Mouse (Mus musculus): ENCODE measurements at regions not wholly inside any gene's neighbourhood (a gene's known extent, or its start where the extent isn't known, plus 50 kb on each side); places are given as distances from the start of the nearest gene placed in this dataset.

- H3K4me1 ChIP-seq (ENCODE audit: control insufficient read depth, insufficient read depth, low read length), result peaks cover 4% of the 10 kb centered on the region
- TF ChIP-seq POLR2A (IDR thresholded peaks at IDR 0.05; ENCODE audit: borderline replicate concordance, extremely low read depth, low read depth, low read length) (no peak), CTCF (IDR thresholded peaks at IDR 0.05; ENCODE audit: insufficient read depth, low read length) (no peak)
- H3K4me3 ChIP-seq (replicated peaks; ENCODE audit: extremely low read depth, low read depth, low read length), result no peak overlapping the region
- no peak for DNase-seq
- 33% methylated on average over 7 of the region's 7 CpGs for WGBS
Measured at GRCm38 (mm10) chr2:30702711-30703110, 100.8 kb downstream of the 1700001O22Rik start.

- Histone ChIP-seq H3K4me3 (replicated peaks; ENCODE audit: extremely low read depth, low read depth, low read length) (no peak overlapping the region), H3K4me1 (ENCODE audit: control insufficient read depth, insufficient read depth, low read length) (peaks cover 4% of the 10 kb centered on the region)
- TF ChIP-seq POLR2A (IDR thresholded peaks at IDR 0.05; ENCODE audit: borderline replicate concordance, extremely low read depth, low read depth, low read length), result no peak
- TF ChIP-seq CTCF (IDR thresholded peaks at IDR 0.05; ENCODE audit: insufficient read depth, low read length), result no peak
- 92% methylated on average over 2 of the region's 2 CpGs for WGBS
- no peak for DNase-seq
Measured at GRCm38 (mm10) chr2:30700890-30701289, 102.6 kb downstream of the 1700001O22Rik start.

GRCm38 (mm10) chr2:30700471-30700870 is 103.0 kb downstream of the 1700001O22Rik start:
- TF ChIP-seq POLR2A (IDR thresholded peaks at IDR 0.05; ENCODE audit: borderline replicate concordance, extremely low read depth, low read depth, low read length) (no peak), CTCF (IDR thresholded peaks at IDR 0.05; ENCODE audit: insufficient read depth, low read length) (no peak)
- no peak overlapping the region for H3K4me3 ChIP-seq (replicated peaks; ENCODE audit: extremely low read depth, low read depth, low read length)
- DNase-seq, result no peak
- WGBS, result 90% methylated on average over 1 of the region's 1 CpGs
- H3K4me1 ChIP-seq (ENCODE audit: control insufficient read depth, insufficient read depth, low read length), result peaks cover 4% of the 10 kb centered on the region

- Histone ChIP-seq H3K4me3 (replicated peaks; ENCODE audit: extremely low read depth, low read depth, low read length) (no peak overlapping the region), H3K4me1 (ENCODE audit: control insufficient read depth, insufficient read depth, low read length) (peaks cover 4% of the 10 kb centered on the region)
- TF ChIP-seq POLR2A (IDR thresholded peaks at IDR 0.05; ENCODE audit: borderline replicate concordance, extremely low read depth, low read depth, low read length), result no peak
- no peak for TF ChIP-seq CTCF (IDR thresholded peaks at IDR 0.05; ENCODE audit: insufficient read depth, low read length)
- 22% methylated on average over 6 of the region's 6 CpGs for WGBS
- peak; percentile 78 for DNase-seq
Measured at GRCm38 (mm10) chr2:30699797-30700454, 103.5 kb downstream of the 1700001O22Rik start.

GRCm38 (mm10) chr2:30698758-30699535 is 104.1 kb downstream of the Cstad start:
- no peak for DNase-seq
- H3K4me3 ChIP-seq (replicated peaks; ENCODE audit: extremely low read depth, low read depth, low read length), result no peak overlapping the region
- TF ChIP-seq CTCF (IDR thresholded peaks at IDR 0.05; ENCODE audit: insufficient read depth, low read length), result no peak
- no peak for TF ChIP-seq POLR2A (IDR thresholded peaks at IDR 0.05; ENCODE audit: borderline replicate concordance, extremely low read depth, low read depth, low read length)
- peaks cover 4% of the 10 kb centered on the region for H3K4me1 ChIP-seq (ENCODE audit: control insufficient read depth, insufficient read depth, low read length)
- 74% methylated on average over 6 of the region's 6 CpGs for WGBS

GRCm38 (mm10) chr2:30697851-30698250 is 103.0 kb downstream of the Cstad start:
- no peak for TF ChIP-seq POLR2A (IDR thresholded peaks at IDR 0.05; ENCODE audit: borderline replicate concordance, extremely low read depth, low read depth, low read length)
- TF ChIP-seq CTCF (IDR thresholded peaks at IDR 0.05; ENCODE audit: insufficient read depth, low read length), result no peak
- no peak for DNase-seq
- H3K4me3 ChIP-seq (replicated peaks; ENCODE audit: extremely low read depth, low read depth, low read length), result no peak overlapping the region
- peaks cover 10% of the 10 kb centered on the region for H3K4me1 ChIP-seq (ENCODE audit: control insufficient read depth, insufficient read depth, low read length)
- WGBS, result 87% methylated on average over 2 of the region's 2 CpGs

GRCm38 (mm10) chr2:30695771-30696456 is 101.1 kb downstream of the Cstad start:
- DNase-seq, result no peak
- TF ChIP-seq CTCF (IDR thresholded peaks at IDR 0.05; ENCODE audit: insufficient read depth, low read length) (no peak), POLR2A (IDR thresholded peaks at IDR 0.05; ENCODE audit: borderline replicate concordance, extremely low read depth, low read depth, low read length) (no peak)
- peaks cover 24% of the 10 kb centered on the region for H3K4me1 ChIP-seq (ENCODE audit: control insufficient read depth, insufficient read depth, low read length)
- WGBS, result 72% methylated on average over 11 of the region's 11 CpGs
- no peak overlapping the region for H3K4me3 ChIP-seq (replicated peaks; ENCODE audit: extremely low read depth, low read depth, low read length)

GRCm38 (mm10) chr2:30695041-30695440 is 100.2 kb downstream of the Cstad start:
- no peak for DNase-seq
- TF ChIP-seq POLR2A (IDR thresholded peaks at IDR 0.05; ENCODE audit: borderline replicate concordance, extremely low read depth, low read depth, low read length) (no peak), CTCF (IDR thresholded peaks at IDR 0.05; ENCODE audit: insufficient read depth, low read length) (no peak)
- WGBS, result 100% methylated on average over 1 of the region's 1 CpGs
- peaks cover 27% of the 10 kb centered on the region for H3K4me1 ChIP-seq (ENCODE audit: control insufficient read depth, insufficient read depth, low read length)
- no peak overlapping the region for H3K4me3 ChIP-seq (replicated peaks; ENCODE audit: extremely low read depth, low read depth, low read length)

- WGBS, result 2% methylated on average over 40 of the region's 41 CpGs
- no peak for TF ChIP-seq POLR2A (IDR thresholded peaks at IDR 0.05; ENCODE audit: borderline replicate concordance, extremely low read depth, low read depth, low read length)
- no peak for TF ChIP-seq CTCF (IDR thresholded peaks at IDR 0.05; ENCODE audit: insufficient read depth, low read length)
- peak; percentile 69 for DNase-seq
- Histone ChIP-seq H3K4me1 (ENCODE audit: control insufficient read depth, insufficient read depth, low read length) (peaks cover 29% of the 10 kb centered on the region), H3K4me3 (replicated peaks; ENCODE audit: extremely low read depth, low read depth, low read length) (peak overlapping the region; percentile 27)
Measured at GRCm38 (mm10) chr2:30693206-30694035, 98.6 kb downstream of the Cstad start.
